In the genomic region with DNA sequence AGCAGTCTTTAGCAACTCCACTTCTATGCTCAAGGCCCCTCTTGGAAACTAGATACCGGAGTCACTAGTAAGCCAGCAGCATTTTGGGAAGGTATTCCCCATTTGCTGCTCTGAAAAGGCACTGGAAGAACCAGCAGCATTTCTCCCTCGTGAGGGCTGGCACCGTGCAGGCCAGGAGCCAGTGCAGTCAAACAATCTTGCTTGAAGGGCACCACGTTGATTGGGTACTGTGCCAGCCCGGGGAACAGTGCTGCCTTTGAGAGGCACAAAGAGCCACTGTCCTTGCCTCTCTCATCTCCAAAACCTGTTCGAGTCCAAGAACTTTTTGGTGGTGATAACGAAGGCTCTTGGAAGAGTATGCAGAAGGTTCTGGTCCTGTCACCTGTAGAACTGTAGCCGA, we compare ENCODE assay signal across 11 mouse cellular contexts. TPM values are rescaled to one million over a fixed set of nuclear protein-coding genes. Genes with fewer than 3 reads are reported as not detected.
A peak's percentile ranks its signal among the peaks of the same experiment; 100 is the strongest.
DNase-seq lines count a peak whose midpoint lies in the region; ATAC-seq lines count a peak whose summit lies in the region.
"Had no signal": no experiment of that assay in that cellular context is flagged by ENCODE, and none has a peak within 500 bp of the region (broad histone marks: within the 10 kb centered on the region; RNA-seq: fewer than 3 reads in every experiment).

No protein-coding gene starts in this region.

- peak; percentile 66; the same call in 1 of the 2 replicates for ATAC-seq in hindbrain, embryonic 14.5 days (ENCODE audit: low FRiP score)
- no peak for ATAC-seq in CD4-positive, CD25-positive, alpha-beta regulatory T cell, adult 4 months

- 83% methylated on average over 8 of the region's 8 CpGs for WGBS in hindbrain, embryonic 14.5 days
- 89% methylated on average over 8 of the region's 8 CpGs for WGBS in hindbrain, embryonic 10.5 days

- H3K4me3 ChIP-seq in hindbrain, embryonic 14.5 days (replicated peaks; ENCODE audit: low read length) = no peak overlapping the region
- H3K4me3 ChIP-seq in hindbrain, embryonic 10.5 days = no peak overlapping the region
- H3K4me3 ChIP-seq: erythroblast, embryonic 14.5 days; limb, embryonic 12.5 days; neural tube, embryonic 15.5 days had no signal

- H3K9me3 ChIP-seq in hindbrain, embryonic 14.5 days (ENCODE audit: control insufficient read depth, low read length) = no peaks in the 10 kb centered on the region
- no peaks in the 10 kb centered on the region for H3K9me3 ChIP-seq in hindbrain, embryonic 10.5 days
- H3K9me3 ChIP-seq: G1E; limb, embryonic 12.5 days; neural tube, embryonic 15.5 days had no signal

- H3K9ac ChIP-seq in hindbrain, embryonic 14.5 days = no peak overlapping the region
- H3K9ac ChIP-seq: limb, embryonic 12.5 days; neural tube, embryonic 15.5 days had no signal

- 0 out of 2 replicates have a peak overlapping the region, but pooled peaks have one; percentile 32 for H3K27ac ChIP-seq in hindbrain, embryonic 14.5 days
- no peak overlapping the region for H3K27ac ChIP-seq in hindbrain, embryonic 10.5 days
- H3K27ac ChIP-seq: limb, embryonic 12.5 days; neural tube, embryonic 15.5 days had no signal

- H3K4me2 ChIP-seq in hindbrain, embryonic 14.5 days (replicated peaks) = no peak overlapping the region
- H3K4me2 ChIP-seq: limb, embryonic 12.5 days; neural tube, embryonic 15.5 days had no signal

- H3K36me3 ChIP-seq in hindbrain, embryonic 14.5 days (replicated peaks; ENCODE audit: control insufficient read depth, insufficient read depth) = no peaks in the 10 kb centered on the region
- no peaks in the 10 kb centered on the region for H3K36me3 ChIP-seq in hindbrain, embryonic 10.5 days
- H3K36me3 ChIP-seq: G1E; limb, embryonic 12.5 days; neural tube, embryonic 15.5 days had no signal

- H3K4me1 ChIP-seq in hindbrain, embryonic 14.5 days (replicated peaks; ENCODE audit: control insufficient read depth, insufficient read depth, low read length) = no peaks in the 10 kb centered on the region
- peaks cover 13% of the 10 kb centered on the region for H3K4me1 ChIP-seq in hindbrain, embryonic 10.5 days (replicated peaks)
- H3K4me1 ChIP-seq: limb, embryonic 12.5 days; neural tube, embryonic 15.5 days had no signal

- no peaks in the 10 kb centered on the region for H3K27me3 ChIP-seq in hindbrain, embryonic 14.5 days (ENCODE audit: control insufficient read depth, insufficient read depth, low read length)
- H3K27me3 ChIP-seq in hindbrain, embryonic 10.5 days (ENCODE audit: insufficient read depth, poor library complexity, severe bottlenecking) = no peaks in the 10 kb centered on the region
- H3K27me3 ChIP-seq: limb, embryonic 12.5 days; neural tube, embryonic 15.5 days had no signal

- DNase-seq in hindbrain, embryonic 14.5 days (ENCODE audit: low spot score) = no peak
- no peak for DNase-seq in hindbrain, embryonic 10.5 days (ENCODE audit: low spot score)
- DNase-seq in cerebellum, postnatal 10 days = peak; percentile 28 to 64
- peak; percentile 64 to 78 for DNase-seq in layer of hippocampus, adult 8-10 months (ENCODE audit: low spot score in 2 of 2)
- peak; percentile 23 for DNase-seq in right cerebral cortex, postnatal 25 days
- DNase-seq in lung, adult 18-20 months = no peak

RNA-seq across cellular contexts. Expression of gene Arhgap21, which starts 33.9 kb away (rescaled TPM):
- 49.3 and 49.4 TPM in 2 replicates for polyA plus RNA-seq in hindbrain, embryonic 14.5 days (2014; fragmentation: Nextera tagmentation; extraction: Ambion mirVana)
- polyA plus RNA-seq in hindbrain, embryonic 10.5 days (2016; fragmentation: Nextera tagmentation; extraction: Ambion mirVana) = 31.8 and 39.9 TPM in 2 replicates
- 100 to 1,000 TPM; 309 to 366 (median 334) TPM for total RNA-seq in layer of hippocampus, adult 8-10 months (2022)
- 1 to 10 TPM; 1.3 to 1.7 TPM for polyA plus RNA-seq in CD4-positive, CD25-positive, alpha-beta regulatory T cell, adult 4 months (2017; shearing (Covaris generic))

Comparison
In these comparisons a context has a peak if more than half of its experiments do, and no peak if none do; other contexts are left out.
1. DNase-seq: peak in cerebellum, postnatal 10 days (2 of 2), layer of hippocampus, adult 8-10 months (2 of 2) and right cerebral cortex, postnatal 25 days (single experiment); none in hindbrain, embryonic 14.5 days (single experiment), hindbrain, embryonic 10.5 days (single experiment) and lung, adult 18-20 months (0 of 2).
2. RNA of gene Arhgap21, which starts 33.9 kb away (polyA plus RNA-seq): 49.3 to 49.4 TPM in hindbrain, embryonic 14.5 days and 31.8 to 39.9 TPM in hindbrain, embryonic 10.5 days; 1.3 to 1.7 TPM in CD4-positive, CD25-positive, alpha-beta regulatory T cell, adult 4 months; every median in the first group is over 10 times any median in the second.